22 mouse cellular contexts compared by ENCODE assay signal in the genomic region with DNA sequence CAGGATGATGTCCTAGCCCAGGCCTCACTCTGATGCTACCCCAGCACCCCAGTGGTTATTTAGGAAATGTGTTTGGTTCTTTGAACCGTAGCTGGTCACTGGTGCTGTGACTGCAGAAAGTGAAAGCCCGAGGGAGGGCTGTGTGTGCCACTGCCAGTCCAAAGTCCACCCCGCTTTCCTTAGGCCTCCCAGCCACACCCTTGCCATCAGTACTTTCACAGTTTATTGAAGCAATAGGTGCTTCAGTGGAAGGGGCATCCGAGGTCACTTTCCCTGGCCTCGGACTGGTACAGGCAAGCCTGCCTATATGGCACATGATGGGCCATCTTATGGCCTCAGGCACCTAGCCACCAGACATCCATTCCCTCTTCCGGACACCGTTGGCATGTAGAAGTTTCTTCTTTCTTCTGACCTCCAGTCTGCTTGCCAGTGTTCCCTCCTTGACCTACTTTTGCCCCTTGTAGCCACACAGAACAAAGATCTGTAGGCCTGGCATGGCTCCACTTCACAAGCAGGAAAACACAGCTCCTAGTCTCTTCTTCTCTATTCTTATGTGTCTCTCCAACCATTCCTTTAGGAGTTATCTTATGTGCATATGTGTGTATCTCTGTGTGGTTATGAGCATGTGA. TPM values are rescaled to one million over a fixed set of nuclear protein-coding genes. Genes with fewer than 3 reads are reported as not detected.
DNase-seq lines count a peak whose midpoint lies in the region; ATAC-seq and TF ChIP-seq lines count a peak whose summit lies in the region.
"Had no signal": no experiment of that assay in that cellular context is flagged by ENCODE, and none has a peak within 500 bp of the region (broad histone marks: within the 10 kb centered on the region; RNA-seq: fewer than 3 reads in every experiment).

No protein-coding gene starts in this region.

- 0 out of 2 replicates have a peak overlapping the region, but pooled peaks have one; percentile 4 for H3K27ac ChIP-seq in liver, adult 2 months (replicated peaks; ENCODE audit: insufficient read depth, low read depth, low read length)
- no peak overlapping the region for H3K27ac ChIP-seq in liver, embryonic 11.5 days (ENCODE audit: low read depth, low read length)
- no peak overlapping the region for H3K27ac ChIP-seq in kidney, postnatal 0 days
- no peak overlapping the region for H3K27ac ChIP-seq in stomach, embryonic 14.5 days (ENCODE audit: low read length)
- H3K27ac ChIP-seq: heart, embryonic 13.5 days; hindbrain, embryonic 15.5 days; liver, embryonic 15.5 days; midbrain, embryonic 10.5 days; neural tube, embryonic 13.5 days had no signal

- H3K4me3 ChIP-seq in liver, adult 2 months (ENCODE audit: insufficient read depth, low read depth, low read length): no peak overlapping the region
- no peak overlapping the region for H3K4me3 ChIP-seq in liver, embryonic 11.5 days (ENCODE audit: low read depth, low read length)
- H3K4me3 ChIP-seq in kidney, postnatal 0 days (replicated peaks; ENCODE audit: low read depth, low read length): no peak overlapping the region
- no peak overlapping the region for H3K4me3 ChIP-seq in stomach, embryonic 14.5 days (ENCODE audit: low read depth, low read length)
- H3K4me3 ChIP-seq: heart, embryonic 13.5 days; hindbrain, embryonic 15.5 days; liver, embryonic 15.5 days; midbrain, embryonic 10.5 days; neural tube, embryonic 13.5 days had no signal

- no peaks in the 10 kb centered on the region for H3K36me3 ChIP-seq in liver, adult 2 months (ENCODE audit: control insufficient read depth, insufficient read depth, low read length)
- H3K36me3 ChIP-seq in liver, embryonic 11.5 days (ENCODE audit: control insufficient read depth, insufficient read depth, low read length): no peaks in the 10 kb centered on the region
- H3K36me3 ChIP-seq in kidney, postnatal 0 days (ENCODE audit: insufficient read depth, low read length): no peaks in the 10 kb centered on the region
- no peaks in the 10 kb centered on the region for H3K36me3 ChIP-seq in stomach, embryonic 14.5 days (ENCODE audit: control insufficient read depth, insufficient read depth, low read length)
- H3K36me3 ChIP-seq: heart, embryonic 13.5 days; hindbrain, embryonic 15.5 days; liver, embryonic 15.5 days; midbrain, embryonic 10.5 days; neural tube, embryonic 13.5 days had no signal

- no peak for TF ChIP-seq POLR2A in liver, adult 2 months (IDR thresholded peaks at IDR 0.05; ENCODE audit: extremely low read depth, insufficient read depth, low read length)

- no peak overlapping the region for H3K9ac ChIP-seq in liver, adult 2 months (ENCODE audit: low read depth, low read length)
- no peak overlapping the region for H3K9ac ChIP-seq in liver, embryonic 11.5 days (ENCODE audit: low read depth, low read length)
- no peak overlapping the region for H3K9ac ChIP-seq in kidney, postnatal 0 days (ENCODE audit: low read depth, low read length)
- no peak overlapping the region for H3K9ac ChIP-seq in stomach, embryonic 14.5 days (replicated peaks; ENCODE audit: low read depth, low read length)
- H3K9ac ChIP-seq: heart, embryonic 13.5 days; hindbrain, embryonic 15.5 days; liver, embryonic 15.5 days; neural tube, embryonic 13.5 days had no signal

- H3K4me2 ChIP-seq in liver, embryonic 11.5 days: no peak overlapping the region
- H3K4me2 ChIP-seq in kidney, postnatal 0 days (ENCODE audit: low read length): no peak overlapping the region
- no peak overlapping the region for H3K4me2 ChIP-seq in stomach, embryonic 14.5 days (replicated peaks; ENCODE audit: low read depth, low read length)
- H3K4me2 ChIP-seq: heart, embryonic 13.5 days; hindbrain, embryonic 15.5 days; liver, embryonic 15.5 days; neural tube, embryonic 13.5 days had no signal

- no peak for ATAC-seq in liver, embryonic 11.5 days (replicated peaks; ENCODE audit: low FRiP score)
- peak; percentile 61 for ATAC-seq in kidney, postnatal 0 days (replicated peaks; ENCODE audit: low FRiP score, low read depth)
- peak; percentile 53; the same call in 1 of the 2 replicates for ATAC-seq in stomach, embryonic 14.5 days (ENCODE audit: insufficient number of reproducible peaks, insufficient read depth, low FRiP score, low read depth)
- ATAC-seq in megakaryocyte-erythroid progenitor cell, adult 5-6 weeks (replicated peaks; ENCODE audit: low FRiP score, low TSS enrichment, poor library complexity, severe bottlenecking): no peak

- no peaks in the 10 kb centered on the region for H3K9me3 ChIP-seq in liver, embryonic 11.5 days (ENCODE audit: control insufficient read depth, low read length)
- no peaks in the 10 kb centered on the region for H3K9me3 ChIP-seq in kidney, postnatal 0 days (replicated peaks; ENCODE audit: low read length)
- no peaks in the 10 kb centered on the region for H3K9me3 ChIP-seq in stomach, embryonic 14.5 days (ENCODE audit: control insufficient read depth, low read depth, low read length)
- H3K9me3 ChIP-seq: heart, embryonic 13.5 days; hindbrain, embryonic 15.5 days; liver, embryonic 15.5 days; midbrain, embryonic 10.5 days; neural tube, embryonic 13.5 days had no signal

- peaks cover 17% of the 10 kb centered on the region for H3K4me1 ChIP-seq in liver, adult 2 months (ENCODE audit: control insufficient read depth, insufficient read depth, low read length)
- H3K4me1 ChIP-seq in liver, embryonic 11.5 days (replicated peaks; ENCODE audit: control insufficient read depth, insufficient read depth, low read length): no peaks in the 10 kb centered on the region
- H3K4me1 ChIP-seq in kidney, postnatal 0 days (replicated peaks; ENCODE audit: insufficient read depth, low read length): peaks cover 30% of the 10 kb centered on the region
- H3K4me1 ChIP-seq in stomach, embryonic 14.5 days (ENCODE audit: control insufficient read depth, insufficient read depth, low read length): peaks cover 22% of the 10 kb centered on the region

- no peak for TF ChIP-seq CTCF in liver, adult 2 months (IDR thresholded peaks at IDR 0.05; ENCODE audit: low read depth, low read length)
- TF ChIP-seq CTCF in kidney, postnatal 0 days (IDR thresholded peaks at IDR 0.05; ENCODE audit: low read depth): no peak

- peak; percentile 60 for DNase-seq in adrenal gland, adult 2 months
- DNase-seq in adrenal gland, postnatal 10 days: no peak
- peak; percentile 68 for DNase-seq in liver, adult 2 months (ENCODE audit: extremely low read depth, low read depth, low spot score)
- DNase-seq in liver, embryonic 11.5 days (ENCODE audit: low spot score): no peak
- DNase-seq in kidney, postnatal 0 days (ENCODE audit: low spot score): no peak
- no peak for DNase-seq in thymus, postnatal 25 days
- DNase-seq: cerebellum, postnatal 14 days; embryo, embryonic 11 days; gastrocnemius, postnatal 36 days; heart, postnatal 36 days; left cerebral cortex, postnatal 4 days; lung, postnatal 36 days; right cerebral cortex, postnatal 14 days; thymus, postnatal 4 days had no signal

- WGBS in liver, adult 2 months: 40% methylated on average over 7 of the region's 7 CpGs
- WGBS in liver, embryonic 11.5 days: 87% methylated on average over 7 of the region's 7 CpGs
- WGBS in kidney, postnatal 0 days: 81% methylated on average over 7 of the region's 7 CpGs
- 86% methylated on average over 7 of the region's 7 CpGs for WGBS in stomach, embryonic 14.5 days

- H3K27me3 ChIP-seq in liver, adult 2 months (ENCODE audit: control insufficient read depth, insufficient read depth, low read length): no peaks in the 10 kb centered on the region
- H3K27me3 ChIP-seq in liver, embryonic 11.5 days (replicated peaks; ENCODE audit: control insufficient read depth, insufficient read depth, low read length): no peaks in the 10 kb centered on the region
- no peaks in the 10 kb centered on the region for H3K27me3 ChIP-seq in kidney, postnatal 0 days (ENCODE audit: insufficient read depth, low read length)
- no peaks in the 10 kb centered on the region for H3K27me3 ChIP-seq in stomach, embryonic 14.5 days (ENCODE audit: control insufficient read depth, insufficient read depth, low read length)
- H3K27me3 ChIP-seq: CH12.LX; heart, embryonic 13.5 days; hindbrain, embryonic 15.5 days; liver, embryonic 15.5 days; neural tube, embryonic 13.5 days had no signal

- H3K79me2 ChIP-seq in liver, adult 2 months (ENCODE audit: control insufficient read depth, insufficient read depth, low read length): peaks cover 30% of the 10 kb centered on the region; the same call in 1 of the 2 replicates

RNA-seq across cellular contexts. Expression of gene Arntl, which starts 46.6 kb away (rescaled TPM):
- 10 to 100 TPM; 10.3 to 58.8 TPM for total RNA-seq in adrenal gland, adult 2 months (2021)
- 3.4 and 5.4 TPM in 2 replicates for polyA plus RNA-seq in adrenal gland, adult 2 months (2012; rRNA removed)
- total RNA-seq in adrenal gland, postnatal 10 days (2021): 10 to 100 TPM; 22.9 to 25.7 TPM
- 1.3 and 2.2 TPM in 2 replicates for total RNA-seq in liver, adult 2 months (2014; rRNA removed)
- 8.0 and 10.0 TPM in 2 replicates for polyA plus RNA-seq in liver, adult 2 months (2012; rRNA removed)
- polyA plus RNA-seq in liver, embryonic 11.5 days (2014; fragmentation: Nextera tagmentation; extraction: Ambion mirVana): 8.4 and 9.5 TPM in 2 replicates
- polyA plus RNA-seq in kidney, postnatal 0 days (2015; fragmentation: Nextera tagmentation; extraction: Ambion mirVana): 12.6 and 13.2 TPM in 2 replicates
- polyA plus RNA-seq in stomach, embryonic 14.5 days (2014; fragmentation: Nextera tagmentation; extraction: Ambion mirVana): 14.0 and 14.6 TPM in 2 replicates
- 10.7 and 28.0 TPM in 2 replicates for total RNA-seq in megakaryocyte-erythroid progenitor cell, adult 5-6 weeks (2014; fragmentation: Nextera tagmentation)
- total RNA-seq in megakaryocyte-erythroid progenitor cell, adult 5-6 weeks (2017): 7.5 and 8.2 TPM in 2 replicates

Comparison
In these comparisons a context has a peak if more than half of its experiments do, and no peak if none do; other contexts are left out.
1. DNase-seq: peak in adrenal gland, adult 2 months (single experiment) and liver, adult 2 months (single experiment); none in adrenal gland, postnatal 10 days (single experiment), liver, embryonic 11.5 days (single experiment), kidney, postnatal 0 days (single experiment) and thymus, postnatal 25 days (single experiment).
2. ATAC-seq: peak in kidney, postnatal 0 days (single experiment) and stomach, embryonic 14.5 days (single experiment); none in liver, embryonic 11.5 days (single experiment) and megakaryocyte-erythroid progenitor cell, adult 5-6 weeks (single experiment).